Mouse (Mus musculus) neural tube, embryonic 14.5 days (tissue): ENCODE data around the gene Dync1h1. TPM values are rescaled to one million over a fixed set of nuclear protein-coding genes. Genes with fewer than 3 reads are reported as not detected.

ENCODE experiments used
- ATAC-seq: fragments of 200-750 bp; cut with Nextera tagmentation; 2 replicates; pipeline ENCODE4 v1.8.0; 2017; ENCODE audit warnings: low read depth, mild to moderate bottlenecking, moderate TSS enrichment, moderate library complexity
- H3K27ac ChIP-seq: fragments of 300-500 bp; sonication (generic); 2 replicates; pipeline ENCODE4 v1.5.1; 2014; ENCODE audit warnings: low read depth, mild to moderate bottlenecking, control low read depth, low read length, moderate library complexity, mixed read lengths
- H3K27me3 ChIP-seq: fragments of 300-500 bp; sonication (generic); 2 replicates; pipeline ENCODE4 v1.6.1; 2014; ENCODE audit warnings: low read length; ENCODE audit not compliant: control insufficient read depth, insufficient read depth
- H3K36me3 ChIP-seq: fragments of 300-500 bp; sonication (generic); 2 replicates; pipeline ENCODE4 v1.6.1; 2014; ENCODE audit warnings: low read length, mixed read lengths; ENCODE audit not compliant: control insufficient read depth, insufficient read depth
- H3K4me1 ChIP-seq: fragments of 300-500 bp; sonication (generic); 2 replicates; pipeline ENCODE4 v1.6.1; 2014; ENCODE audit warnings: low read length; ENCODE audit not compliant: control insufficient read depth, insufficient read depth
- H3K4me2 ChIP-seq: fragments of 300-500 bp; sonication (generic); 2 replicates; pipeline ENCODE4 v1.6.1; 2014; ENCODE audit warnings: mild to moderate bottlenecking, low read depth, low read length, control low read depth
- H3K4me3 ChIP-seq: fragments of 300-500 bp; sonication (generic); 2 replicates; pipeline ENCODE4 v1.5.1; 2014; ENCODE audit warnings: low read depth, low read length, control low read depth, mixed read lengths
- H3K9ac ChIP-seq: fragments of 300-500 bp; sonication (generic); replicated peaks from 2 replicates; pipeline ENCODE4 v1.6.1; 2014; ENCODE audit warnings: low read depth, mild to moderate bottlenecking, control low read depth, low read length, mixed read lengths
- H3K9me3 ChIP-seq: fragments of 300-500 bp; sonication (generic); 2 replicates; pipeline ENCODE4 v1.6.1; 2016; ENCODE audit warnings: low read length; ENCODE audit not compliant: control insufficient read depth
- WGBS: fragments of 180-500 bp; shearing (Covaris S2); extraction: QIAGEN DNeasy Blood & Tissue Kit; methylation state at CpG from one replicate; pipeline ENCODE4 v1.1.7; 2014; 5-methylcytosine and 5-hydroxymethylcytosine counted together
- polyA plus RNA-seq: library from polyadenylated mRNA; unstranded; fragments of >200 nt; fragmentation: Nextera tagmentation; extraction: Ambion mirVana; gene quantifications from 2 replicates; pipeline ENCODE4 v1.2.1, GENCODE M21; 2014

Gene Dync1h1
- polyA plus RNA-seq, 1 experiment from 2014 or later, result 107 TPM

DNA sequence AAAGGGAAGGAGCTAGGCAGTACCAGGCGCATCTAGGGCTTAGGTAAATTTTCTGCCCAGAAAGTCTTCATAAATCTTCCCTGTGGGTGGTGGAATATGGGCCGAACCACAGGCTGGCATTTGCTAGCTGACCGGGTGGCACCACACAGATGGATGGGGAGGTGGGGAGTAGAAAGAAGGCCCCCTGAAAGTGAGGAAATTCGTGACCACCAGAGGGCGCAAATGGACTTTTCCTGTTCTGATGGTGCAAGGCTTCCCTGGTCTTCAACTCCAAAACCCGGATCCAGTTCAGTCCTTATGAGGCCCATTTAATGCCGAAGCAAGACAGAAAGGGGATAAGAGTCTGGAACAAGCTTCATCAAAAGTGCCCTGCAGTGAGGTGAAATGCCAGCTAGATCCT is 2.7 kb upstream of the Dync1h1 start:
- Histone ChIP-seq H3K27ac (no peak overlapping the region), H3K9me3 (no peaks in the 10 kb centered on the region), H3K36me3 (no peaks in the 10 kb centered on the region), H3K4me2 (no peak overlapping the region), H3K9ac (no peak overlapping the region), H3K4me3 (no peak overlapping the region), H3K27me3 (no peaks in the 10 kb centered on the region), H3K4me1 (peaks cover 13% of the 10 kb centered on the region)
- 10% methylated on average over 7 of the region's 7 CpGs for WGBS
- ATAC-seq, result no peak

DNA sequence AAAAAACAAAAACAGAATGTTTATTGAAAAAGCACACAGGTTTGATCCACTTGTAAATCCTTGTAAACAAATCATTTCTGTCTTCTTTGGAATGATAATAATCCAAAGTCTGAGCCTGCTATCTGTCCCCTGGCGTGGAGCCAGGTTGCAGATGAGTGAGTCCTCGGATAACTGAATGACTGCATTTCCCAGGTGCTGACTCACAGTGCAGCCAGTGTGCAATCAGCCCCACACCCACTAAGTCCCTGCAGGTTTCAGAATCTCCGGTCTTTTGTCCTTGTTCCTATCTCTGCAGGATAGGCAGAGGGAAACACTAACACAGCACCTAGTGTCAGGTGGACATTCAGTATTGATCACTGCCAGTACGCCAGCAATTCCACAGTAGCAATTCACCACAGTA is 1.5 kb upstream of the Dync1h1 start:
- Histone ChIP-seq H3K4me3 (no peak overlapping the region), H3K27me3 (no peaks in the 10 kb centered on the region), H3K9me3 (no peaks in the 10 kb centered on the region), H3K27ac (no peak overlapping the region), H3K9ac (no peak overlapping the region), H3K4me1 (peaks cover 19% of the 10 kb centered on the region), H3K4me2 (no peak overlapping the region), H3K36me3 (no peaks in the 10 kb centered on the region)
- ATAC-seq, result no peak
- WGBS, result 73% methylated on average over 4 of the region's 4 CpGs

DNA sequence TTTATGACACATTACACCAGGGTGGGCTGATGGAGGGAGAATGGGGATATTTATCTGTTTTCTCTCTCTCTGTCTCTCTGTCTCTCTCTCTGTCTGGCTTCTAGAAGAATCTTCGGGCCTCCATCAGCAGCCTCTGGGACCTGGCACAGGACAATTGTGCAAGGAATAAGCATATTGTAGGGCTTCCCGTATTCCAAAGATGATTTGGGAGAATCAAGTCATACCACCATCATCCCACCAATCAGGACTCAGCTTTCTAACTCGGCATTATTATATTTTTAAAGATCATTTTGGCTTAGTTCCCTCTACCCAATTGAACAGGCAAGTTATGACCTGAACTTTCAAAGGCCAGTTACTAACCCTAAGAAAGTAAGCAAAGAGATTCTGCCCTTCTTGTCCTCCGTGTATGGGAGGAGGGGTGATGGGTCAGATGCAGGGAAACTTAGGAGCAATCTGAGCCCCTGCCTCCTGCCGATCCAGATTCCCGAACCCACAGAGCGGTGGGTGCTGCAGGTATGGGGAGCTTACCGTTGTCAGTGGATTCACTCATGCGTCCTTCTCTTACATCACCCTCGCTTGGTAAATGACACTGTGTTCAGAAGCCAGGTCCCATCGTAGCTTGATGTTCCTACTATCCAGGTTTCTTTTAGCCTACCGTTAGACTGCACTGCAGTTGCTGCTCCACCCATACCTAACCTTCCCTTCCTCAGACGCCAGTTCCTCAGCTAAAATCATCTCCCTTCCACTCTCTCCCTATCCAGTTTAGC is 844 bp upstream of the Dync1h1 start:
- Histone ChIP-seq H3K27me3 (no peaks in the 10 kb centered on the region), H3K36me3 (no peaks in the 10 kb centered on the region), H3K4me1 (peaks cover 19% of the 10 kb centered on the region), H3K9ac (peak overlapping the region; percentile 98; the same call in 1 of the 2 replicates), H3K4me3 (peak overlapping the region; percentile 99), H3K9me3 (no peaks in the 10 kb centered on the region), H3K27ac (no peak overlapping the region), H3K4me2 (peak overlapping the region; percentile 84)
- WGBS, result 59% methylated on average over 13 of the region's 13 CpGs
- peak; percentile 7; the same call in 1 of the 2 replicates for ATAC-seq

DNA sequence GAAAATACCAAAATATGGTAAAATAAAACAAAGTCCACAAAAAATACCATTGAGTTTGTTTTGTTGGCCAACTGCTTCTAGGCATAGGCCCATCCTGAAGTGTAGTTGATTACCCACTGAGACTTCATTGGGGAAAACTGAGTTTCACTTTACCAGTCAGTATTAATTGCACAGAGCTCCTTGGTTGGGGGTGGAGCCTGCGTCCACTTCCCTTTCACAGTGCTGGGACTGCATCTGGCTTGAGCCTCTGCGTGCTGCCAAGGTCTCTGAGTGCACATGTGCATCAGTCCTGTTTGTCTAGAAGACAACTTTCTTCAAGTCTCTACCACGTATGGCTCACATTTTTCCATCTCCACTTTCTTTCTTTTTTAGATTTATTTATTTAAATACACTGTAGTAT is 4.9 kb downstream of the Dync1h1 start:
- Histone ChIP-seq H3K27me3 (no peaks in the 10 kb centered on the region), H3K4me3 (no peak overlapping the region), H3K9me3 (no peaks in the 10 kb centered on the region), H3K4me1 (peaks cover 22% of the 10 kb centered on the region), H3K9ac (no peak overlapping the region), H3K27ac (no peak overlapping the region), H3K36me3 (0 out of 2 replicates have a peak, but pooled peaks cover 3% of the 10 kb centered on the region), H3K4me2 (no peak overlapping the region)
- no peak for ATAC-seq
- WGBS, result 87% methylated on average over 3 of the region's 3 CpGs

DNA sequence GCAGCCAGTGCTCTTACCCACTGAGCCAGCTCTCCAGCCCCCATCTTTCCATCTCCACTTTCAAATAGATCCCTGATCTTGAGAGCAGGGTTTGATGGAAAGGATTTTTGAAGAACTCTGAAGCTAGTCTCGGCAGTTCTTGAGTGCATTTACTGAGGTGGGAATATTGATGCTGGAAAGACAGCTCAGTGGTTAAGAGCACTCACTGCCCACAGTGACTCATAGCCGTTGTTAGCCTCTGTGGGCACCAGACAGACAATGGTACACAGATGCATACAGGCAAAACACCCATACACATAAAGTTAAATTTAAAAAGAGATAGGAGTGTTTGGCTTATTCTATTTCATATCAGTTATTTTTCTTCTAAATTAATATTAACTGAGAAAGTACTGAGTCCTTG is 5.4 kb downstream of the Dync1h1 start:
- Histone ChIP-seq H3K27ac (no peak overlapping the region), H3K27me3 (no peaks in the 10 kb centered on the region), H3K9ac (no peak overlapping the region), H3K4me2 (no peak overlapping the region), H3K4me3 (no peak overlapping the region), H3K4me1 (peaks cover 22% of the 10 kb centered on the region), H3K9me3 (no peaks in the 10 kb centered on the region), H3K36me3 (0 out of 2 replicates have a peak, but pooled peaks cover 3% of the 10 kb centered on the region)
- no peak for ATAC-seq
- WGBS, result 90% methylated on average over 2 of the region's 2 CpGs

DNA sequence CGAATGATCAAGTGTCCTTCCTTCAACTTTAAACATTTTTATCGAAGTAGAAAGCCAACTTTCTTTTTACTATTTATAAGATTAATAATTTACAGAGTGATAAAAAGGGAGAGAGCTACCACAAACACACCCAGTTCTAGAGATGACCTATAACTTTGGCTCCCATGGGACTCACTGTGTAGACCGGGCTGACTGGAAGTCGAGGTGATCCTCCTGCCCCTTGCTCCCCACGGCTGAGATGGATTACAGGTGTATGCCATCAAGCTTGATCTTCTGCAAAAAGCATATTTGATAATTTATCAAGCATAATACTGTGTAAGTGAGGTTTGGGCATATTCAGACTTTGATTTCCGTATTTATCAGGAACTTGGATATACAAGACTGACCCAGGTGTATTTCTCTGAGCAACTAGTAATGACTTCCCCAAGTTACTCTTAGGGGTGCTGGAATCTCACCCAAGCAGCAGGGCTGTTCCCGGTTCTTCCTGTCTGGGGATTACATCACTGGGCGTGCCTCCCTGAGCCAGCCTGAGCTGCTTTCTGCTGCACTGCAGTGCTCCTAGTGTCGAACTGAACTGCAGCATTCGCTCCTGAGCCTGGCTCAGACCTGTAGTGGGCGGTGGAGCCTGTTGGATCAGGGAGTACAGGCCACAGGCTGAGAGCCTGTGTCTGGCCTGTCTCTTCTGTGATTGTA is 7.4 kb downstream of the Dync1h1 start:
- Histone ChIP-seq H3K4me2 (no peak overlapping the region), H3K27ac (no peak overlapping the region), H3K27me3 (no peaks in the 10 kb centered on the region), H3K9ac (no peak overlapping the region), H3K4me1 (peaks cover 9% of the 10 kb centered on the region), H3K9me3 (no peaks in the 10 kb centered on the region), H3K36me3 (peaks cover 15% of the 10 kb centered on the region), H3K4me3 (no peak overlapping the region)
- WGBS, result 77% methylated on average over 11 of the region's 11 CpGs
- no peak for ATAC-seq

DNA sequence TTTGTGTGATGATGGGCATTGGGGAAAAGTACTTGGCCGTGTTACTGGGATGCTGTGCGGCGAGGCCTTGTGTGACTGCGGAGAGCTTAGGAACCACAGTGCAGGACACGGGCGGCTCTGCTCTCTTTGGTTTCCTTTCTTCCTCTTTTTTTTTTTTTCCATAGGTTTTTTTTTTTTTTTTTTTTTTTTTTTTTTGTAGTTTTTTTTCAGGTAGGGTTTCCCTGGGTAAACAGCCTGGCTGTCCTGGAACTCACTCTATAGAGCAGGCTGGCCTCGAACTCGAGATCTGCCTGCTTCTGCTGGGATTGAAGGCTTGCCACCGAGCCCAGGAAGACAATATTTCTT is 7.9 kb downstream of the Dync1h1 start:
- Histone ChIP-seq H3K9me3 (no peaks in the 10 kb centered on the region), H3K9ac (no peak overlapping the region), H3K27ac (no peak overlapping the region), H3K4me1 (peaks cover 3% of the 10 kb centered on the region), H3K4me3 (no peak overlapping the region), H3K27me3 (no peaks in the 10 kb centered on the region), H3K4me2 (no peak overlapping the region), H3K36me3 (peaks cover 18% of the 10 kb centered on the region)
- 85% methylated on average over 9 of the region's 9 CpGs for WGBS
- no peak for ATAC-seq

DNA sequence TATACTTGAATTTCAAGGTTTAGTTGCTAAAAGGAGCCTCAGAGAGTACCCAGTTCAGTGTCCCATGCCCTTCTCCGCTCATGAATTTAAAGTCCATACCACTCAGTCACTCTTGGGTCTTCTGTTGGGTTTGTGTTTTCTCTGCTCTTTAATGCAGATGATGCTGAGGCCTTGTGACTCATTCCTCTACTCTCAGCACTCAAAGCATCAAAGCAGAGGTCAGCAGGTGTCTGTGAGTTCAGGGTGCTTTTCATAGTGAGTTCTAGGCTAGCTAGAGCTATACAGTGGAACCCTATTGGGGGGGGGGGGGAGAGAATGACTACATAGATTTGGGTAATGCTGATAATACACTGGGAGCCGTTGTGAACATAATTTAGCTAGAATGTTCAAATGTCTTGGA is 9.5 kb downstream of the Dync1h1 start:
- H3K4me2 ChIP-seq, result no peak overlapping the region
- peaks cover 30% of the 10 kb centered on the region for H3K36me3 ChIP-seq
- no peak for ATAC-seq
- peaks cover 3% of the 10 kb centered on the region; the same call in 1 of the 2 replicates for H3K4me1 ChIP-seq
- H3K9me3 ChIP-seq, result no peaks in the 10 kb centered on the region
- no peak overlapping the region for H3K27ac ChIP-seq
- no peak overlapping the region for H3K9ac ChIP-seq
- no peak overlapping the region for H3K4me3 ChIP-seq
- 94% methylated on average over 2 of the region's 2 CpGs for WGBS
- H3K27me3 ChIP-seq, result no peaks in the 10 kb centered on the region

DNA sequence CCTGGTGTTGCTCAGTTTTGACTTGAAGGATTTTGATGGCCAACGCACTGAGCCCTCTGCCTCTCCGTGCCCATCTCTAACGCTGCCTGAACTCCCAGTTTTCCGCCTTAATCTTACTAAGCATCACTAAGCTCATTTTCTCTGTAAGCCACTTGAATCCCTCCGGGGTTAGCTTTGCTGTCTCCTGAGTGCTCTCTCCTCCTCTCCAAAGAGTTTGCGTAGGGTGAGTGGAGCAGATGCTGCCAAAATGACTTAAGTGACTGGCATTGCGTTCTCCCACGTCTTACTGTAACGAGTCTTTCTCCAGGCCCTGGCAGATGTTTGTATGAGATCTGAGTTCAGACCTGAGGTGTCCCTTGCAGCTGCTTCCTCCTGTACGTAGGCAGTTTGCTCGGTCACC is 28.8 kb downstream of the Dync1h1 start:
- no peaks in the 10 kb centered on the region for H3K27me3 ChIP-seq
- H3K9ac ChIP-seq, result no peak overlapping the region
- H3K4me3 ChIP-seq, result no peak overlapping the region
- 92% methylated on average over 11 of the region's 11 CpGs for WGBS
- H3K27ac ChIP-seq, result no peak overlapping the region
- no peak for ATAC-seq
- no peaks in the 10 kb centered on the region for H3K9me3 ChIP-seq
- H3K4me1 ChIP-seq, result no peaks in the 10 kb centered on the region
- peaks cover 100% of the 10 kb centered on the region for H3K36me3 ChIP-seq
- H3K4me2 ChIP-seq, result no peak overlapping the region
